Mouse (Mus musculus): ENCODE measurements around the gene 1700016C15Rik.
A peak's percentile ranks its signal among the peaks of the same experiment; 100 is the strongest.

Gene 1700016C15Rik

DNA sequence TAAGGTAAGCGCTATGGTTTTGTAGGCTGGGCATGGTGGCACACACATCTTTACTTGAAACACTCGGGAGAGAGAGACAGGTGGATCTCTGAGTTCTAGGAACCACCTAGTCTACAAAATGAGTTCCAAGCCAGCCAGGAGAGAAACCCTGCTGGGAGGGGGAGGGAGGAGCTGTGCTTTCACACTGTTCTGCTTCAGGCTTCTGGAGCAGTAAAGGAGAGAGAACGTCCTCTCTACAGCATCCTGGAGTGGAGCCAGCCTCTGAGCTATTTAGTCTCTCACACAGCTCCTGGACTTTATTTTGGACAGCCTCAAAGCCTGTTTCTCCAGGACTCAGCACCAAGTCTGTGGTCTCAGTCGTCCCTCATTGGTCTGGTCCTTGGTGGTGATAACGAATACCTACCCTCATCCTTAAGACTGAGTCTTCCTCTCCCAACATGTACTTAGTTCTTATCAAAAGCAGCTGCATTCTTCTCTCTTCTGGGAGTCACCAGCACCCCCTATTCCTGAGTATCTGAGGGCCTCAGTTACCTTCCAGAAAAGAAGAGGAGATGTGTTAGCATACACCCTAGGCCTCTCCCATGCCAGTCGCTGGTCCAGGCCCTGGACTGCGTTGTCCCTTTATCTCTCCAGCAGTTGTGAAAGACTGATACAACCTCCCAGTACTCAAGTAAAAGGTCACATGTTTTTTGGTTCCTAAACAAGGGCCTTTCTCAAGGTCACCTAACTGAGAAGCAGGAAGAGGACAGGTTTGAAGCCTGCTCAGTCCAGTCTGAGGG, 12.4 kb upstream of the 1700016C15Rik start:
- peak; percentile 52 to 54 for DNase-seq (ENCODE audit: low spot score in 2 of 2)

DNA sequence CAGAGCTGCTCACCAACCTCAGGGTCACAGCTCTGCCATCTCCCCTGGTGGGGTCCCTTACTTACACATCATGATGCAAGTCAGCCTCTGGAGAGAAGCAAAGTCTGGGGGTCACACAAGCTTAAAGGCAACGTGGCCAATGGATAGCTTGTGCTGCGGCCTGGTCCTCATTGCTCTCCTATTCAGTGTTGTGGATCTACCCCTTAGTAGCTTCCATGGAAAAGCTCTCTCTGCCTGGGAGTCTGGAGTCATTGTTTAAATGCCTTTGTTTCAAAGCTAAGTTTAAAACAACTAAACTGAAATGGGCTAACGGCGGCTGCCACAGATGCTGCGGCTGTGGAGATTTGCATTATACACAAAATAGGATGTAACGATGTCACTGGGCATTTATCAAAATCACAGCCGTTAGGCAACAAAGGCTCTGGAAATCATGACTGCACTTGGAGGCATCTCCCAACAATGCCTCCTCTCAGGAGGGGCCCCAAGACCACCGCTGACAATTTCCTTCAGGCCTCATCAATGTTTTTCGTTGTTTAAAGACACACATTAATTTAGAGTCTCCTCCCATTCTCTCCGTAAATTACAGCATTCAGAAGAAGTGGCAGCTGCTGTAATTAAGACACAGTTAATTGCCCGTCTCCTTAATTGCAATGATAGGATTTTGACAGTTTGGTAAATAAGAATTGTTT, 11.1 kb upstream of the 1700016C15Rik start:
- no peak for DNase-seq (ENCODE audit: low spot score in 2 of 2)

DNA sequence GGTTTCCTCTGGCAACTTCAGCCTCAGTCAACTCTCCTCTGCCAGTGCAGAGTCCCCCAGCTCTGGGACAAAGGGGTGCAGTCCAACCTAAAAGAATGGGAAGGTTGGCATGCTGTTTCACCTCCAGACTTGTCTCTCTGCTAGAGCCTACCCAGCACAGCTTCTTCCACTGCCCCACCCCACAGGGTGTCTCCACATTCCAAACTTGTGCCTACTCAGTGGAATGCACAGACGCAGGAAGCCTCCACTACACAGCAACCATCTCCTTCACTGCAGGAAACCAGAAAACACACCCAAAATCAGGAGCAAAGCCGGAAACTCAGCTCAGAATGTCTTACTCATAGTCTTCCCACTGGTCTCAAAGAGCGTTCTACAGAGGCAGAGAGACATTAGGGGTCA, 10.6 kb upstream of the 1700016C15Rik start:
- no peak for DNase-seq (ENCODE audit: low spot score in 2 of 2)

DNA sequence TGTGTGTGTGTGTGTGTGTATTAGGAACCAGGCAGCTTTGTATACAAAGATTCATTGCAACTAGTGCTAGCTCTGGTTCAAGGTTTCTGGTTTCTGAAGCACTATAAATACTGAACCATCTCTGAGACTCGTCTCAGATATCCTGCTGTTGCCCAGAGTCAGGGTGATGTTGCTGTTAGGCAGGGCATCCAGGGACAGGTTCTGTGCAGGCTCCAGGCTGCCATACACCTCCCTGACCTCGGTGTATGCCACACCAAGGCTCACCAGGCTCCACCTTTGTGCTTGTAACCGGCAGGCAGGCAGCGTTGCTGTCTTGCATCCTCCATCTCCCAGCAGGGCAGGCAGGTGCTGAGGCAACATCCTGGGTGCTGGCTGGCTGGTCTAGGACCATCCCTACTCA, 5.8 kb upstream of the 1700016C15Rik start:
- DNase-seq (ENCODE audit: low spot score in 2 of 2): no peak

DNA sequence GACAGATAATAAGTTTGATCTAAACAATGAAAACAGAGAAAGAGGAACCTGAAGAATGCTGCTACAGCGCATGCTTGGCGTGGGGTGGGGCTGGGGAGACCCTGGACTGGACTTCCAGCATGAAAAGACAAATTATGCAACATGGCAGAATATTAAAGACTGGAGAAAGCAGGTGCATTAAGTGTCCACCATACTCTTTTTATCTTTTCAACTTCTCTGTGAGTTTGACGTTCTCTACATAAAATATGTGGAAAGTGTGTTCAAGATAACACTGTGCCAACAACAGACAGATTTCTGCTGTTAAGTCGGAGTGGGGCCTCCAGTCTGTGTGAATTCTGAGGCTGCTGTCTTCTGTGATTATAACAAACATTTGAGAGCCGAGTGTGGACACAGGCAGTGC, 2.7 kb upstream of the 1700016C15Rik start:
- no peak for DNase-seq (ENCODE audit: low spot score in 2 of 2)

DNA sequence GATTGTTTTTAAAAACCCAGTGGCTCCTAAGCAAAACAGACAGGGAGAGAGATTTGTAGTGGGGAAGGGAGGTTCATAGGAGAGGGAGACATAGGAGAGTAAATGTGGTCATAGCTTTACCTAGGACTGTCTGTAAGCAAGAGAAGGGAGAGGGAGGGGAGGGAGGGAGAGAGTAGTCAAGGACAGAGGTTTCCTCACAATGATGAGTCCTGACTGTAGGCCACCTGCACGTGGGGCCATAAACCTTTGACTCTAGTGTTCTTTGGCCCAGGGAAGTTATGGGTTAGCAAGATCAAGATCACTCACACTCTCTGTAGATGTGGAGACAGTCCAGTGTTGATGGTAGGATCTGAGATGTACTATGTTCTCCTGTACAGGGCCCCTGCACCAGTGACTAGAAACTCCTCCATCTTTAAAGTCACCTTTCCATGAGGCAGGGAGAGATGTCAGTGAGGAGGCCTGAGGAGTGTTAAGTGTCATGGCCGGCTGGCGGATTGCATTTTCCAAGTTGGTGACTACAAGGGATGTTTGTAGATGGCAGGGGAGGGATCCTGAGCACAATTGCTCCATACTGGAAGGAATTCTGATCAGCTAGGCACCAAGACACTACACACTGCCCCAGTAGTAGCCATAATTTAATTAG, 1.6 kb upstream of the 1700016C15Rik start:
- DNase-seq (ENCODE audit: low spot score in 2 of 2): no peak

DNA sequence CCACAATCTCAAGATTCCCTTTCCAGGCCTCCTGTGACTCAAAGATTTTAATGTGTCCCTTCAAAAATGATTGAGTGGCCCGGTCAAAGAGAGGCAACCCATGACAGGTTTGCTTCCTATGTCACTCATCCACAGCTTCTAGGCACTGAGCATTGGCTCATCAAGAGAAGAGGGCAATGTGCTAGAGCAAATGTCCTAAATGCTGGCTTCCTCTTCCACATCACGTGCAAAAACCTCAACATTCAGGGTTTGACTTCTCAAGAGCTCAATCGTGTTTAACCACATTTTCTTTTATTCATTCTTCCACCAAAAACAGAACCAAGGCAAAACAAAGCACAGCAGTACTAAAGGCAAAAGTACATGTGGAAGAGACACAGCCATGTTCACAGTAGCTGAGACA, 2.4 kb downstream of the 1700016C15Rik start:
- DNase-seq (ENCODE audit: low spot score in 2 of 2): no peak

DNA sequence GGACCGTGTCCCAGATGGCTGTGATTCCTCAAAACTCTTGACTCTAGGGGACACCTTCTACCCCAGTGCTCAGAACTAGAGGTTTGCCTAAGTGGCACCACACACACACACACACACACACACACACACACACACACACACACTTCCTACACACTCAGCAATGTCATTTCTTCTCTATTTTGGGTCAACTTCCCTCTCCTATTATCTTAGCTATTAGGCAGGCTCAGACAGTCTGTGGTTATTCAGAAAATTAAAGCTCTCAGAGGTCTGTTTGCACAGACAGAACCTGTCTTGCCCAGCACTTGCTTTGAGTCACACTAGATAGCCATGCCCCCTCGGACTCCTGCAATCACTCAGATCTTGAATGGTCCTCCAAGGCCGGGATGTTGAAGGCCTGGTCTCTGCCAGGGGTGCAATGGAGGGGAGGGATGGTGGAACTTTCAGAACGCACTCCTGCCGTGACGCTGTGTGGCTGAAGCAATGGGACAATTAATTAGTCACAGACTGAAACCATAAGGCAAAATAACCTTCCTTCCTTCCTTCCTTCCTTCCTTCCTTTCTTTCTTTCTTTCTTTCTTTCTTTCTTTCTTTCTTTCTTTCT, 8.0 kb downstream of the 1700016C15Rik start:
- no peak for DNase-seq (ENCODE audit: low spot score in 2 of 2)

DNA sequence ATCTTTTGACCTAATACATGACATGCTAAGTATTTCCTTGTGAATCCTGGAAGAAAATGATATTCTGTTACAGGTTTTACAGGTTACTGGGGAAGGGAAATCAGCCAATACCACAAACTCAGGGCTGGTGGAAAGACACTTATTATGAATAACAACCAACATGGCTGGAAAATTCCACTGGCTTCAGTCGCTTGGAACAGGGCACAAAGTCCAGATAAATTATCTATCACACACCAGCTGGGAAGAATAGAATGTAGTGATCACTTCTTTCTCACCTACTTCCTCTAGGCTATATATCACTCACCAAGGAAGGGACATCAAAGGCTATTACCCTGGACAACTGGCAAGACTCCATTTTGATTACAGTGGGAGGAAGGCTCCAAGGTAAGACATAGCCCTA, 11.1 kb downstream of the 1700016C15Rik start:
- DNase-seq (ENCODE audit: low spot score in 2 of 2): no peak

DNA sequence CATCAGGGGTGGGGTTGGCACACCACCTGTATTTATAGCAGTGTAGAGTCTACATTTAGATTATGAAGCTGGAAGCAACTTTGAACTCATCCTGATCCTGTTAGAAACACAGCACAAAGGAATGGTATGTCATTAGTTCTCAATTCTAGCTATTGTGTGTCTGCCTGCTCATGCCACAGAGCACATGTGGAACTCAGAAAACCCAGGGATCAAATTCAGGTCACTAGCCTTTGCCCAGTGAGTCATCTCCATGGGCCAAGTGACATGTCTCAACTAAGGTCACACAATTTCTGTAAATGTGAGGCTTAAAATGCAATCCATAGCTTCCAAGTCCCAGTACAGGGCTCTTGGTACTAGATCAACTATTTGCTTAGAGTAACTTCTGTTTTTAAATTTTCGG, 12.5 kb downstream of the 1700016C15Rik start:
- DNase-seq (ENCODE audit: low spot score in 2 of 2): no peak

DNA sequence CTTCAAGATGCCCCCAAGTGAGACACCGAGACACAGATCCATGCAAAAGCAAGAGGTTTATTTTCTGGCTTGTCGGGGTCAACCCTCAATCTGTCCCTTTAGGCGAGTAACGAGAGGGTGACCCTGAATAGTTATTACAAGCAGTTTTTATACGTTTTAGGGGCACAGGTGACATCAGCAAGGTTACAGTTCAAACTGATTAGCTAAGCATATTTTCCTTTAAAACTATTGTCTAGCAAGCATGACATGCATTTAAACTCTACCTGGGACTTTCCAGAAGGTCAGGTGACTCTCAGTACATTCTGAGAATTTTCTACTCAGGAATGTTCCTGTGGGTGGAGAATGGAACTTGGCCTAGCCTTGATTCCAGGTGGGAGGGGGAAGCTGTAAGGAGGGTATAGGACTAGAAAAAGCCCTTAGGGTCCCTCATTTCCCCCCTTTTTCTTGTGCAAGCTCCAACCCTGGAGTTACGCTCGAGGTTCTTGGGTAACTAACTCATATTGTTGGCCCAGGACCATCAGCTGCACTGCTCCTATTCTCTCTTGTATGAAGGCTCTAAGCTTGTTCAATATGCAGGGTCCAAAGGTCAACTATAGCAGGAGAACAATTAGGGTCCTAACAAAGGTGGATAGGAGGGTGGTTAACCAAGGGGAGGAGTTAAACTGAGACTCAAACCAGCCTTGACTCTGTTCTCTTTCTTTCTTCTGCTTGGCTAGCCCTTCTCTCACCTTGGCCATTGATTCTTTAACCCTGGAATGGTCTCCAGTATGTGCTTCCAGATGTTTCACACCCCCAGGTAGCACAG, 15.1 kb downstream of the 1700016C15Rik start:
- DNase-seq (ENCODE audit: low spot score in 2 of 2): no peak

DNA sequence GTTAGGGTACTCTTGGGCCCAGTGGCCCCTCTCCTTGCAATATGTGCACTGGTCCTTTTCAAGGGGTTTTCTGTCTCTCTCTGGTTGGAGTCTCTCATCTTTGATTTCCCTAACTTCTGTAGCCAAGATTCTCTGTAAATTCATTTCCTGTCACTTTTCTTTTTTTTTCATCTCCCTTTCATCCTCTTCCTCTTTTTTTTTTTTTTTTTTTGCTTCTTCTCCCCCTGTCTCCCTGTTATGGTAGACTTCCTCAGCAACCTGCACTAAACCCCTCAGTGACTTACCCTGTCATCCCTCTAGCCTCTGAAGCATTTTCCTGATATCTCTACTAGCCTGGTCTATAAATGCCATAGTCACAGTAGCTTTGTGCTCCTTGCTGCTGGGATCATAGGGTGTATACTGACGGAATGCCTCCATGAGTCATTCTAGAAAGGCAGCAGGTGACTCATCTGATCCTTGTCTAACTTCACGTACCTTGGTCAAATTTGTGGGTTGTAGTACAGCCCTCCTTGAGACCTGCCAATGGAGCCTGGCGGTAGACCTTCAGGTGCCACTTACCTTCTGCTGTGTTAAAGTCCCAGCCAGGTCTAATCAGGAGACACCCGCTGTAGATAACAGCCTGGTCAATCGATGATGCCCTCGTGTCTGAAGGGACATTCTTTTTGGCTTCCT, 18.4 kb downstream of the 1700016C15Rik start:
- DNase-seq (ENCODE audit: low spot score in 2 of 2): no peak

DNA sequence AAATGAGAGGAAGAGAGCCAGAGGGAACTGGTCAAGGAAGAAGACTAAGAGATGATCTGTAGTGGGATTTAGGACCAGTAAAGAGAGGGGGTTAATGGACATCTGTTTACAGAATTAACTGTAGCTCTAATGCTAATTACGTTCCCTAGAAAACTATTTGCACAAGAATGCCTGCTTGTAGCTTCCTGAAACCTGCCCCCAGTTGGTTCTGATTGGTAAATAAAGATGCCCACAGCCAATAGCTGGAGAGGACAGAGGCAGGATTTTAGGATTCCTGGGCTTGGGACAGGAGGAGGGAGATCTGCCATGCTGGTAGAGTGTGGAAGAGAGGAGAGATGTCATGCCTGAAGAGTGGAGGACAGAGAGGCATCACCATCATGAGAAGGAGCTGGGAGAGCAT, 23.9 kb downstream of the 1700016C15Rik start:
- DNase-seq (ENCODE audit: low spot score in 2 of 2): no peak

DNA sequence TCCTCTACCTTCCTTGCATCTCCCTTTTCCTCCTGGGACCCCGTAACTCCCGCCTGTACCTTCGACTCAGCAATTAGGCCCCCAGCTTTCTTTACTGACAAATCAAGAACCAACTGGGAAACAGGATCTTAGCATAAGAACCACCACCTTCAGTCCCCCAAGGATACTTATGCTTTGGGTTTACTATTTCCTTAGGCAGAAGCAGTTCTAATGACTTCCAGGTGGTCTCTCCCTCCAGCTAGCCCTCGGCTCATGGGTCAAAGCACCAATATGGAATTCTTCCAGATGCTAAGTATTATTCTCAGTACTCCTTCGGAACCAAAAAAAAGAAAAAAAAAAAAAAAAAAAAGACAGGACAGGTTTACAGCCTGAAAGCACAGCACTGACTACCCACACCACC, 27.6 kb downstream of the 1700016C15Rik start:
- DNase-seq (ENCODE audit: low spot score in 2 of 2): no peak

DNA sequence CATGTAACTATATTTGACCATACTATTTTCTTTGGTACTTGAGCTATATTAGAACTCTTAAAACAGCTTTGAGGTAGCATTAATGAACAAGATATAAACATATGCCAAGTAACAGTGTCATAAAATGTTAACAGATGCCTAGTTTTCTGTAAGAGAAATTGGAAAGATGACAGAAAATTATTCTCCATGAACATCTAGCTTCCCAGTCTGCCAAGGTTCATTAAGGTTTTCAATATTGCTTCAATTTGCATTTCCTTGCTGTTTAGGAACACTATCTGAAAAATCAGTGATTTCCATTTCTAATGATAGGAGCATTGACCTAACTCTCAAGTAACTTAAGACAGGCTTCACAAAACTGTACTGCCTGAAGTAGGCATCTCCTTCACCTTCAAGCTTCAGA, 39.3 kb downstream of the 1700016C15Rik start:
- no peak for DNase-seq (ENCODE audit: low spot score in 2 of 2)

DNA sequence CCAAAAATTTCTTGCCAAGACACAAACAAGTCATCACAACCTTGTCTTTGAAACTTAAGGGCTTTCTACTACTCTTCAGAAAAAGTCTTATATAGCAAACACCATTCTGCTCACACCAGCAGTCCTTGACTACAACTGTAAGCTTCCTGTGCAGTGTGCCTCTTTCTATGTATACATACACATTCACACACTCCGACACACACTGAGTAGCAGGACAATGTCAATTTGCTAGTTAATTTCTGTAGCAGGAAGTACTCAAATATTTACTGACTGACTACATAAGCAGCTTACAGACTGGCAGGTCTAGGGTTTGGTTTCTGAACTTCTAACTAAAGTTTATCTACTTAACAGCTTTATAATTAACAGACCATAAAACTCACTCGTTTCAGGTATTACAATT, 47.8 kb downstream of the 1700016C15Rik start:
- DNase-seq (ENCODE audit: low spot score in 2 of 2): no peak

DNA sequence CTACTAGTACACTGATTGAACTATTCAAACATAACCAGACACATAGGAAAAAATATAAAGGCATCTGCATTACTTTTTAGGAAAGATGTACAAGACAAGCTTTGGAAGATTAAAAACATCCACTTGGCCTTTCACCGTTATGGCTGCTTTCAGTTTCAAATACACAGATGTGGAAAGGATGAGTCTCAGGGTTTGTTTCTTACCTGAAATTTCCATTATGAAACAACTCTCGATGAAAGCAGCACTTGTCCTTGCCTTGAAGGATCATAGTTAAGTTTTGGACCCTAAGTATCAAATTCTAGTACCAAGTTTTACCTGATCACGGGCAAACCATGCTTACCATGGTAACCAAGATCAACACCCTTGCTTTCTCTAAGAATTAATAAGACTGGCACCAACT, 63.2 kb downstream of the 1700016C15Rik start:
- no peak for DNase-seq (ENCODE audit: low spot score in 2 of 2)

DNA sequence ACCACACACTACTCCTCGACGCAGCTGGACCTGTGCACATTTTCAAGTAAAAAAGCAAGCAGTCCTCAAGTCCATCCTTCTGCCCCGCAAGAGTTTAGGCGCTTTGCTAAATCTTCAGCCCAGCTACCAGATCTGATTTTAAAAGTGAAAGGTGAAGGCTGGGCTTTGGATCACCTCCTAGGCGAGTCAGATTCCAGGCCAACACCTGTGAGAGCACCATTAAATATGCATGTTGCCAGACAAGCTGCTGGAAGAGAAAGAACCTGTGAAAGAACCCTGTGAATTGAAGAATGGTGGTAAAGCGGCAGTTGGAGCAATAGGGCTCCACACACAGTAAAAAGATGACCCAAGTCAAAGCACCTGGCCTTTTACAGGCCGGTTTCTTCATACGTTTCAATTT, 65.3 kb downstream of the 1700016C15Rik start:
- peak in 1 of 2 experiments; percentile 28 for DNase-seq (ENCODE audit: low spot score in 2 of 2)

DNA sequence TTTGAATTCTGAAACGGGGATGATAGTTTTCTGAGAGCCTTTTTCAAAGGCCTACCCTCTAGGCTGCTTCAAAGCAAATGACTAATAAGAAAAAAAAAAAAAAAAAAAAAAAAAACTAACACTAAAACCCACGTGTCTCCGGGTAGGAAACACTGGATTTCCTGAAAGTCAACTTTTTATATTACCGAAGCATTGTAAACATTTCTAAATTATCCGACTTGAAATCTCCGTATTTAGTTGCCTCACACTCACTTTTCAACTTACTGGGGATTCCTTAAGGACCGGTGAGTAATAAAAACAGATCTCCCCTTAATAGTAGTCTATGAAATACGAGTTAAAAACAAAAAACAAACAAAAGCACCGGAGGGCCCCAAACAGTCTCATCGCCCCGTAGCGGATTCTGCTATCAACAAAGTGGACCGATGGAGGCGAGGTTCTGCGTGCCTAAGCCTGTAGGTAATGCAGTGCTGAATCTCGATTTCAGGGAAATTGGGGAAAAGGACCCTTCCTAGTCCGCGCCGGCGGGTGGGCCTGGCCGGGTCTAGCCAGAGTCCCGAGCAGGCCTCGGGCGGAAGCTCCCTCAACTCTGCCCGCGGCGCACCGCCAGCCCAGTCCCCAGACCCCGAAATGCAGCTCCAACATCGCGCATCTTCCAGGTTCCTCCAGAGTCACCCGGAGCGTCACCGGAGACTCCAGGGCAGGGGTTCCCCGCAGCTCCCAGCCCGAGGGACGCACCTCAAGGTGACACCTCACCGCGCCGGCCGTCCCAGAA, 66.0 kb downstream of the 1700016C15Rik start:
- peak; percentile 65 to 67 for DNase-seq (ENCODE audit: low spot score in 2 of 2)

DNA sequence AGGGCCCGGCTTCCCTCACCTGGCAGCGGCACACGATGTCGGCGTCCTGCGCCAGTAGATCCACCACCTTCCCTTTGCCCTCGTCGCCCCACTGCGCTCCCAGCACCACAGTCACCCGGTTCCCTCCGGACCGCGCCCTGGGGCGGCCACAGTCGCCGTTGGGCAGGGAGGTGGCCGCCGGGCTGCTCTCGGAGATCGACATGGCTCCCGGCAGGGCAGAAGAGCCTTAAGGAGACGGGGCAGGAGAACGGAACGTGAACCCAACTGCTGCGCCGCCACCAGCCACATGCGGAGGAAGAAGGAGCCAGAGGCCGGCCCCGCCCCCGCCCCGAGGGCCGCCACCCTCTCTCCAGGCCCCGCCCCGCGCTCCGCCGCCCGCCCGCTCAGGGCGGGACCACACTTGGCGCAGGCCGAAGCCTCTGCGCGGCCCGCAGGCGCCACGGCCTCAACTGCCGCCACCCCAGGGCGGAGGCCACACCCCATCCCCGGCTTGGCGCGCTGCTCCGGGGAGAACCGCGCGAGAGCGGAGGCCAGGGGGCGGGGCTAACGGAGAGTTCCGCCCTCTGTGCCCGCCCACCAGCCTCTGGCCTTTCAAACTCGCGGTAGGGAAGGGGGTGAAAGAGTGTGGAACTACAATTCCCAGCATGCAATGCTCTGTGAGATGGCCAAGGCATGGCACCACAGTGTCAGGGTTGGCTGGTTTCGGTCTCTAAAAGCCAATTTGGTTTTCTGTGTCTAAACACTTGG, 66.8 kb downstream of the 1700016C15Rik start, which contains the start of gene Adss:
Adss (minus strand) TSS at position 319 of the 747 bp plus-strand sequence.
- DNase-seq (ENCODE audit: low spot score in 2 of 2): peak; percentile 98

Measured in right cerebral cortex, postnatal 10 days (tissue).